Mouse (Mus musculus) stomach, postnatal 0 days (tissue): ENCODE data around the gene Fgfr2.

ENCODE experiments used
- CTCF ChIP-seq: IDR thresholded peaks from 2 replicates; pipeline ENCODE4 v1.5.1; 2016; ENCODE audit warnings: antibody characterized with exemption, low read depth, mild to moderate bottlenecking, moderate library complexity
- EP300 ChIP-seq: optimal IDR thresholded peaks from 2 replicates; pipeline ENCODE3; 2016; ENCODE audit warnings: antibody characterized with exemption

GRCm38 (mm10) chr7:132411708-132412107, 711.4 kb downstream of the Fgfr2 start:
- TF ChIP-seq CTCF (no peak), EP300 (no peak)
